Mouse (Mus musculus) hindbrain, embryonic 14.5 days (tissue): ENCODE results near the gene Hist1h2ak. TPM values are rescaled to one million over a fixed set of nuclear protein-coding genes. Genes with fewer than 3 reads are reported as not detected.
A peak's percentile ranks its signal among the peaks of the same experiment; 100 is the strongest.
"Not testable (repeated sequence)": the region's sequence is repeated elsewhere in the genome, so short reads cannot be mapped to it uniquely, and the experiment has no call there.

Source experiments
- ATAC-seq: fragments of 200-750 bp; cut with Nextera tagmentation; 2 replicates; pipeline ENCODE4 v1.8.0; 2017; ENCODE audit warnings: moderate number of reproducible peaks, mild to moderate bottlenecking, moderate TSS enrichment, moderate library complexity; ENCODE audit not compliant: low FRiP score
- DNase-seq: peaks from one replicate; pipeline ENCODE4 v3.0.0-alpha.2; 2015; ENCODE audit warnings: low spot score
- H3K27ac ChIP-seq: fragments of 300-500 bp; sonication (generic); 2 replicates; pipeline ENCODE4 v1.5.1; 2014; ENCODE audit warnings: mild to moderate bottlenecking, moderate library complexity
- H3K27me3 ChIP-seq: fragments of 300-500 bp; sonication (generic); 2 replicates; pipeline ENCODE4 v1.6.1; 2014; ENCODE audit warnings: mild to moderate bottlenecking, low read length, mixed read lengths; ENCODE audit not compliant: control insufficient read depth, insufficient read depth
- H3K36me3 ChIP-seq: fragments of 300-500 bp; sonication (generic); replicated peaks from 2 replicates; pipeline ENCODE4 v1.6.1; 2014; ENCODE audit not compliant: control insufficient read depth, insufficient read depth
- H3K4me1 ChIP-seq: fragments of 300-500 bp; sonication (generic); replicated peaks from 2 replicates; pipeline ENCODE4 v1.6.1; 2014; ENCODE audit warnings: antibody characterized with exemption, low read length, mixed read lengths; ENCODE audit not compliant: control insufficient read depth, insufficient read depth
- H3K4me2 ChIP-seq: fragments of 300-500 bp; sonication (generic); replicated peaks from 2 replicates; pipeline ENCODE4 v1.6.1; 2014; ENCODE audit warnings: mild to moderate bottlenecking, moderate library complexity
- H3K4me3 ChIP-seq: fragments of 300-500 bp; sonication (generic); replicated peaks from 2 replicates; pipeline ENCODE4 v1.5.1; 2014; ENCODE audit warnings: mild to moderate bottlenecking, low read length
- H3K9ac ChIP-seq: fragments of 300-500 bp; sonication (generic); 2 replicates; pipeline ENCODE4 v1.6.1; 2014
- H3K9me3 ChIP-seq: fragments of 300-500 bp; sonication (generic); 2 replicates; pipeline ENCODE4 v1.6.1; 2016; ENCODE audit warnings: low read length; ENCODE audit not compliant: control insufficient read depth
- WGBS: fragments of 180-500 bp; shearing (Covaris S2); extraction: QIAGEN DNeasy Blood & Tissue Kit; methylation state at CpG from one replicate; pipeline ENCODE4 v1.1.7; 2014; 5-methylcytosine and 5-hydroxymethylcytosine counted together
- polyA plus RNA-seq: library from polyadenylated mRNA; unstranded; fragments of >200 nt; fragmentation: Nextera tagmentation; extraction: Ambion mirVana; gene quantifications from 2 replicates; pipeline ENCODE4 v1.2.1, GENCODE M21; 2014

Gene Hist1h2ak
- polyA plus RNA-seq, 1 experiment from 2014 or later: 3.4 TPM

- Histone ChIP-seq H3K4me3 (peak overlapping the region; percentile 34), H3K27me3 (no peaks in the 10 kb centered on the region), H3K4me2 (peak overlapping the region; percentile 69), H3K9me3 (no peaks in the 10 kb centered on the region), H3K36me3 (no peaks in the 10 kb centered on the region), H3K27ac (peak overlapping the region; percentile 85), H3K4me1 (peaks cover 17% of the 10 kb centered on the region), H3K9ac (peak overlapping the region; percentile 53)
- ATAC-seq: peak; percentile 14; the same call in 1 of the 2 replicates
- 2% methylated on average over 11 of the region's 11 CpGs for WGBS
- DNase-seq: peak; percentile 50
Measured at GRCm38 (mm10) chr13:21722373-21722925, 31.2 kb downstream of the Hist1h2ak start.

- ATAC-seq: peak; percentile 97
Measured at GRCm38 (mm10) chr13:21721757-21722372, 31.8 kb downstream of the Hist1h2ak start, which contains the start of gene Hist1h2bm. Gene Hist1h2bm, plus strand, starts transcription at chr13:21722044.

GRCm38 (mm10) chr13:21721107-21721756 is 32.4 kb downstream of the Hist1h2ak start:
- not testable (repeated sequence) for H3K27me3 ChIP-seq, H3K9me3 ChIP-seq, ATAC-seq, DNase-seq, H3K36me3 ChIP-seq
- Histone ChIP-seq H3K4me2 (peak overlapping the region; percentile 69), H3K27ac (peak overlapping the region; percentile 65), H3K9ac (peak overlapping the region; percentile 34; the same call in 1 of the 2 replicates), H3K4me3 (peak overlapping the region; percentile 34), H3K4me1 (peaks cover 22% of the 10 kb centered on the region)
- 2% methylated on average over 18 of the region's 44 CpGs for WGBS

More at GRCm38 (mm10) chr13:21721757-21722372, 31.8 kb downstream of the Hist1h2ak start, which contains the start of gene Hist1h2bm:
- Histone ChIP-seq H3K4me2 (peak within 1 kb of the TSS; percentile 69), H3K9ac (peak within 1 kb of the TSS; percentile 53), H3K27ac (peak within 1 kb of the TSS; percentile 85), H3K4me1 (peaks cover 20% of the 10 kb centered on the region), H3K4me3 (peak within 1 kb of the TSS; percentile 34)
- whole genome bisulfite sequencing: under 1% methylated on average over 37 of the region's 37 CpGs
- not testable (repeated sequence) for H3K9me3 ChIP-seq, H3K27me3 ChIP-seq, H3K36me3 ChIP-seq
- DNase-seq: peak; percentile 91

GRCm38 (mm10) chr13:21718381-21719080 is 35.1 kb downstream of the Hist1h2ak start:
- Histone ChIP-seq H3K36me3 (no peaks in the 10 kb centered on the region), H3K27ac (no peak overlapping the region), H3K4me3 (peak overlapping the region; percentile 32), H3K4me1 (peaks cover 30% of the 10 kb centered on the region), H3K27me3 (no peaks in the 10 kb centered on the region), H3K9ac (peak overlapping the region; percentile 51), H3K9me3 (no peaks in the 10 kb centered on the region), H3K4me2 (peak overlapping the region; percentile 84)
- DNase-seq (no peak), ATAC-seq (no peak)
- WGBS: 61% methylated on average over 4 of the region's 4 CpGs

GRCm38 (mm10) chr13:21717397-21718357 is 36.0 kb downstream of the Hist1h2ak start, which contains the start of gene Hist1h3h:
Gene Hist1h3h, plus strand, starts transcription at chr13:21717659.
- H3K4me3 ChIP-seq: peak within 1 kb of the TSS; percentile 32
- peaks cover 29% of the 10 kb centered on the region for H3K4me1 ChIP-seq
- peak within 1 kb of the TSS; percentile 87 for H3K27ac ChIP-seq
- H3K9me3 ChIP-seq, H3K36me3 ChIP-seq, H3K27me3 ChIP-seq: not testable (repeated sequence)
- under 1% methylated on average over 24 of the region's 56 CpGs for WGBS
- ATAC-seq (peak; percentile 52), DNase-seq (peak; percentile 92)
- H3K9ac ChIP-seq: peak within 1 kb of the TSS; percentile 62
- peak within 1 kb of the TSS; percentile 84 for H3K4me2 ChIP-seq

- H3K9ac ChIP-seq: peak overlapping the region; percentile 62
- peak overlapping the region; percentile 87 for H3K27ac ChIP-seq
- peaks cover 25% of the 10 kb centered on the region for H3K4me1 ChIP-seq
- not testable (repeated sequence) for H3K36me3 ChIP-seq, ATAC-seq, H3K27me3 ChIP-seq, H3K9me3 ChIP-seq
- WGBS: 0% methylated on average over 9 of the region's 38 CpGs
- H3K4me2 ChIP-seq: peak overlapping the region; percentile 84
- H3K4me3 ChIP-seq: peak overlapping the region; percentile 32
- DNase-seq: peak; percentile 57
Measured at GRCm38 (mm10) chr13:21716540-21717391, 36.9 kb downstream of the Hist1h2ak start.

GRCm38 (mm10) chr13:21715864-21716539 is 37.6 kb downstream of the Hist1h2ak start, which contains the start of the genes Hist1h2bl and Hist1h2ai:
Gene Hist1h2bl, minus strand, starts transcription at chr13:21716143.
Gene Hist1h2ai, plus strand, starts transcription at chr13:21716422.
- WGBS: under 1% methylated on average over 28 of the region's 50 CpGs
- peak within 1 kb of the TSS; percentile 62 for H3K9ac ChIP-seq
- DNase-seq: peak; percentile 97
- peak within 1 kb of the TSS; percentile 87 for H3K27ac ChIP-seq
- H3K4me2 ChIP-seq: peak within 1 kb of the TSS; percentile 84
- peak; percentile 95 for ATAC-seq
- not testable (repeated sequence) for H3K9me3 ChIP-seq, H3K27me3 ChIP-seq, H3K36me3 ChIP-seq
- H3K4me1 ChIP-seq: peaks cover 25% of the 10 kb centered on the region
- H3K4me3 ChIP-seq: peak within 1 kb of the TSS; percentile 32
